Mouse (Mus musculus): ENCODE measurements around the gene St8sia1. TPM values are rescaled to one million over a fixed set of nuclear protein-coding genes. Genes with fewer than 3 reads are reported as not detected.

The St8sia1 gene
- polyA plus RNA-seq, 1 experiment from 2014 or later: 2.4 TPM

DNA sequence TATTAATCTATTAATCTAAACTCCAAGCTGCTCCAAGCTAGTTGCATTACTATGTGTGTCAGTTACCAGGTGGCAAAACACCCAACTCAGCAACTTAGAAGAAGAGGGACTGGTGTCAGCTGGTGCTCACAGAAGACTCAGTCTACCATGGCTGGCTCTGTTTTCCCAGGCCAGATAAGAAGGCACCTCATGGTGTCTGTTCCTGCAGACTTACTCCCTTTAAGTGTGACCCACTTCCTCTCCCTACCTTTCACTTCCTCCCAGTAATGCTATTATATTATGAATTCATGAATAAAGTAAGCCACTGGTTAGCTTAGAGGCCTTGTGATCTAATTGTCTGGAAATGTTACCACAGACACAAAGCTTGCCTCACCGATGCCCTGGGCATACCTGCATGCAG lies 3.2 kb upstream of the St8sia1 start:
- WGBS: 89% methylated on average over 1 of the region's 1 CpGs
- H3K4me1 ChIP-seq (replicated peaks; ENCODE audit: control insufficient read depth, insufficient read depth, low read length): peaks cover 2% of the 10 kb centered on the region; the same call in 1 of the 2 replicates

DNA sequence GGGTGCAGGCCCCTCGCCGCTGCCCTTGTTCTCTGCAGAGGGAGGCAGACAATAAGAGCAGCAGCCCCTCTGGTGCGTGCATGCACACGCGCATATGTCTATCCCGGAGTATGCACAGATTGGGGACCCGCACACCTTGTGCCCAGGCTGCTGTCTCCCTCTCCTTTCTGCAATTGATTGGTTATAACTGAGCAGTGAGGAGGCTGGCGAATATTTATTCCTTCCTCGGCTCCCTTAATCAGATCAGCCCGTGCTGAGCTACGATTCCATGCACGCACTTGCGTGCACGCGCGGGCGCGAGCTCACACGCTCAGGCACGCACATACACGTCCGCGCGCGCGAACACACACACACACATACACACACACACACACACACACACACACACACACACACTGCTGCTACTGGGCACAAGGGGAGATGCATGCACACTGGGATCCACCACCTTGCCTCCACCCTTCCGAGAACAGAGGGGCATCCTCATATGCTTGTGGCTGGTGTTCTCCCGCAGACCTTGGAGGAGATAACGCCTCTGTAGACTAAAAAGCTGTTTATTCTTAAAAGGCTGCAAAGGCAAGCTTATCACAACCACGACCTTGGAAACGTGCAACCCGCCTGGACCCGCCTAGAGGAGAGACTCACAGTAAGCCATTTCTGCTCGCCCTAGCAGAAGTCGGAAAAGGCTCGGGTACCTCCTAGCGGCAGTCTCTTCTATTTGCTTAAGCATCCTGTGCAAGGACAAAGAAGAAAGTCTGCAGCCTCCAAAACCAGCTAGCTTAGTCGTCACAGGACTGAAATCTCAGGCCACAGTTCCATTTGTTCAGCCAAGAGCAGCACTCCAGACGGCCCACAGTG lies 506 bp upstream of the St8sia1 start:
- no peaks in the 10 kb centered on the region; the same call in 1 of the 2 replicates for H3K27me3 ChIP-seq (ENCODE audit: control insufficient read depth, insufficient read depth, low read length)
- ATAC-seq (replicated peaks; ENCODE audit: low FRiP score): peak; percentile 91
- WGBS: under 1% methylated on average over 39 of the region's 39 CpGs
- H3K36me3 ChIP-seq (ENCODE audit: control insufficient read depth, insufficient read depth, low read length): no peaks in the 10 kb centered on the region
- no peaks in the 10 kb centered on the region for H3K9me3 ChIP-seq (ENCODE audit: control insufficient read depth, low read length)
- peak overlapping the region; percentile 58 for H3K4me3 ChIP-seq (ENCODE audit: low read depth, low read length)
- peak overlapping the region; percentile 83 for H3K9ac ChIP-seq (ENCODE audit: low read length)
- H3K4me1 ChIP-seq (replicated peaks; ENCODE audit: control insufficient read depth, insufficient read depth, low read length): peaks cover 4% of the 10 kb centered on the region; the same call in 1 of the 2 replicates
- peak overlapping the region; percentile 89 for H3K4me2 ChIP-seq (ENCODE audit: low read depth, low read length, severe bottlenecking)
- H3K27ac ChIP-seq (ENCODE audit: low read depth, low read length): peak overlapping the region; percentile 66
- DNase-seq (ENCODE audit: low spot score): peak; percentile 85

More for the DNA sequence above, 3.2 kb upstream of the St8sia1 start:
- no peaks in the 10 kb centered on the region; the same call in 1 of the 2 replicates for H3K27me3 ChIP-seq (ENCODE audit: control insufficient read depth, insufficient read depth, low read length)
- no peaks in the 10 kb centered on the region for H3K36me3 ChIP-seq (ENCODE audit: control insufficient read depth, insufficient read depth, low read length)
- no peak for DNase-seq (ENCODE audit: low spot score)
- no peak overlapping the region for H3K4me3 ChIP-seq (ENCODE audit: low read depth, low read length)
- no peak overlapping the region for H3K4me2 ChIP-seq (ENCODE audit: low read depth, low read length, severe bottlenecking)
- H3K9me3 ChIP-seq (ENCODE audit: control insufficient read depth, low read length): no peaks in the 10 kb centered on the region
- no peak overlapping the region for H3K27ac ChIP-seq (ENCODE audit: low read depth, low read length)
- ATAC-seq (replicated peaks; ENCODE audit: low FRiP score): no peak
- H3K9ac ChIP-seq (ENCODE audit: low read length): no peak overlapping the region

DNA sequence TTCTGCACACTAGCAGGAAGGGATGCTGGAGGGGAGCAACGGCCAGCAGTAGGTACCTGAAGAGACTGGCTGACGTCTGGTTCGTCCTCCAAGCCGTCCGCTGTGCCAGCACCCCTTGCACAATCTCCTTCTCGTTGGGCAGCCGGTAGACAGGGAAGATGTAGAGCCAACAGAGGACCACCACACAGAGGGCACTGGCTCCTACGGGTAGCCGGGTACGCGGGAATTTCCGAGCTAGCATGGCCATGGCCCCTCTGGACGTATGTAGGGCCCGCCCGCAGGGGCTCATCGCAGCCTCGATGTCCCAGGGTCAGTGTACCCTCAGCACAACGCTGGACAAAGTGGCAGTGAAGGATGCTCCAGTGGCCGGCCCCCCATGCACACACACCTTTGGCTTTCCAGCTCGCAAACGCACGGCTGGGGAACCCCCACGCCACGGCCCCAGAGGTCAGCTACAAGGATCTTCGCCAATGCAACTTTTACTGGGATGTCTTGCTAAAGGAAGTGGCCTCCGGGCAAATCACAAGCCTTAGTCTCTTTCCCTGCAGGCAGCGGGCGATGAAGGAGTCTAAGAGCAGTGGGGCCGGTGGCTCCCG lies 674 bp downstream of the St8sia1 start:
- Histone ChIP-seq H3K36me3 (ENCODE audit: control insufficient read depth, insufficient read depth, low read length) (no peaks in the 10 kb centered on the region), H3K4me3 (ENCODE audit: low read depth, low read length) (peak overlapping the region; percentile 58), H3K27me3 (ENCODE audit: control insufficient read depth, insufficient read depth, low read length) (no peaks in the 10 kb centered on the region; the same call in 1 of the 2 replicates), H3K27ac (ENCODE audit: low read depth, low read length) (peak overlapping the region; percentile 66; the same call in 1 of the 2 replicates), H3K4me2 (ENCODE audit: low read depth, low read length, severe bottlenecking) (peak overlapping the region; percentile 89), H3K9me3 (ENCODE audit: control insufficient read depth, low read length) (no peaks in the 10 kb centered on the region), H3K9ac (ENCODE audit: low read length) (peak overlapping the region; percentile 83), H3K4me1 (replicated peaks; ENCODE audit: control insufficient read depth, insufficient read depth, low read length) (peaks cover 4% of the 10 kb centered on the region; the same call in 1 of the 2 replicates)
- DNase-seq (ENCODE audit: low spot score) (peak; percentile 57), ATAC-seq (replicated peaks; ENCODE audit: low FRiP score) (peak; percentile 11; the same call in 1 of the 2 replicates)
- 30% methylated on average over 30 of the region's 30 CpGs for WGBS

DNA sequence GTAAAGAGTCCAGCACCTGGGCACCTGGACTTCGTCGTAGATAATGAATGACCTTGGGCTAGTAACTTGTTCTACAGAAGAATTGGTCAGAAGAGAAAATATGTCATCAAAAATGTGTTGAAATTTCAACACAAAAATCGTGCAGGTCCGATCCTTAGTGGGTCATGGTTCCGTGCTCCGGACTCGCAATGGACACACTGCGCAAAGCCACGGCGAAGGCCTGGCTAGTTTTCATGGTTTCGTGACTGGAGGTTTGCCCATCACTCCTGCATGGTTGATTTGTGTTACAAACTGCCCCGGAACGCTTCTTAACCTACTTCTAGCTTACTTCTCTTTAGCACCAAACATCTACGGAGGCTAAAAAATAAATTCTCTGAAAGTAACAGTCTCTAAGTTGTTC lies 1.4 kb downstream of the St8sia1 start:
- DNase-seq (ENCODE audit: low spot score): no peak
- peak overlapping the region; percentile 89; the same call in 1 of the 2 replicates for H3K4me2 ChIP-seq (ENCODE audit: low read depth, low read length, severe bottlenecking)
- peaks cover 4% of the 10 kb centered on the region; the same call in 1 of the 2 replicates for H3K4me1 ChIP-seq (replicated peaks; ENCODE audit: control insufficient read depth, insufficient read depth, low read length)

DNA sequence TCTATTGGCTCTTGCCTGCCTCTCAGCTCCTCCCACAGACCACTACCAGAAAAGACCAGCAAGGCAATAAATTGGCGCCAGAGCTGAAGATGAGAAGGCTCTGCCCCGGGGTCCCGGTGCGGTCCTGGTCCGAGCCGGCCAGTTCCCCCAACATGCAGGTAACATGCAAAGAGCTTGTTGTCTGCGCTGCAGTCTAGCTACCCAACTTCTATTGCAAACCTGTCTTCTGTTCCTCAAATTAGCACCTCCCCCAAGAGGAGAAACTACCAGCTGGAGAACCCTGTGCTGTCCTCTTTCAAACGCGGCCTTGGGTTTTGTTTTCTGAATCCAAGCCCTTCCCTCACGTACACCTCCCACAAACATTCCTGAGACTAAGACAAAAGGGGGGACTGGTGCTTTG lies 1.8 kb downstream of the St8sia1 start:
- 83% methylated on average over 10 of the region's 10 CpGs for WGBS
- H3K9me3 ChIP-seq (ENCODE audit: control insufficient read depth, low read length): no peaks in the 10 kb centered on the region
- 0 out of 2 replicates have a peak overlapping the region, but pooled peaks have one; percentile 4 for H3K4me3 ChIP-seq (ENCODE audit: low read depth, low read length)
- DNase-seq (ENCODE audit: low spot score) (no peak), ATAC-seq (replicated peaks; ENCODE audit: low FRiP score) (no peak)
- H3K27ac ChIP-seq (ENCODE audit: low read depth, low read length): no peak overlapping the region
- no peaks in the 10 kb centered on the region for H3K36me3 ChIP-seq (ENCODE audit: control insufficient read depth, insufficient read depth, low read length)
- no peak overlapping the region for H3K9ac ChIP-seq (ENCODE audit: low read length)
- peaks cover 4% of the 10 kb centered on the region; the same call in 1 of the 2 replicates for H3K4me1 ChIP-seq (replicated peaks; ENCODE audit: control insufficient read depth, insufficient read depth, low read length)
- peak overlapping the region; percentile 21; the same call in 1 of the 2 replicates for H3K4me2 ChIP-seq (ENCODE audit: low read depth, low read length, severe bottlenecking)
- no peaks in the 10 kb centered on the region; the same call in 1 of the 2 replicates for H3K27me3 ChIP-seq (ENCODE audit: control insufficient read depth, insufficient read depth, low read length)

More for the DNA sequence above, 1.4 kb downstream of the St8sia1 start:
- no peak for ATAC-seq (replicated peaks; ENCODE audit: low FRiP score)
- no peaks in the 10 kb centered on the region for H3K36me3 ChIP-seq (ENCODE audit: control insufficient read depth, insufficient read depth, low read length)
- H3K4me3 ChIP-seq (ENCODE audit: low read depth, low read length): 0 out of 2 replicates have a peak overlapping the region, but pooled peaks have one; percentile 4
- H3K27me3 ChIP-seq (ENCODE audit: control insufficient read depth, insufficient read depth, low read length): no peaks in the 10 kb centered on the region; the same call in 1 of the 2 replicates
- WGBS: 93% methylated on average over 14 of the region's 14 CpGs
- no peak overlapping the region for H3K27ac ChIP-seq (ENCODE audit: low read depth, low read length)
- H3K9me3 ChIP-seq (ENCODE audit: control insufficient read depth, low read length): no peaks in the 10 kb centered on the region
- no peak overlapping the region; the same call in 1 of the 2 replicates for H3K9ac ChIP-seq (ENCODE audit: low read length)

DNA sequence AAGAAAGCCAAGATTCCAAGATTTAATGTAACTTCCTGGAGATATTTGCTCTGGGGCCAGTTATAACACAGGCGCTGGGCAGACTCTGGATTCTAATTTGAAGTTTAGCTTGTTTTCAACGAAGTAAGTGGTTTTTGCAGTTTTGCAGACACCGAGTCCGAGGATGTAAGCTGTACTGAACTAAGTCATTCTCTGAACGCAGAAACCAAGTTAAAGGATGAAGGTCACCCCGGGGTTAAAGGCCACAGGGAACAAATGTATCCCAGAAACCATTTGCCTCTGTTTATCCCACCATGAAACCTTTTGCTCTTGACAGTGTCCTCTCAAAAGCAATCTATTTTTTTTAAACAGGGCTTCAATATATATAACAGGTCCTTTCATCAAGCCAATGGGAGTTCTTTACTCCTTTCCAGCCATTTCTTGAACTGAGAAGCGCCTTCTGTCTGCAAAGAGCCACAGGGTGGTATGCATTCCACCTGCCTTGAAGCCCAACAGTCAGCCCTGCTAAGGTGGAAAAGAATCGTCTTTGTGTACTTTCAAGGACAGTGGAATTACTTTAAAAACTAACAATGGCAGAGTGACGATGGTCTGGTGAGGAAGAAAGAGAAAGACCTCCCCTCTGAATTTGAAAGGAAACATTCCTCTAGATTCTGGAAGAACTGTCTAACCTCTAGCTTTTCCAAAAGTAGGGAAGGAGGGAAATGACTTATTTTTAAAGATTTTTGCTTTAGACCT lies 2.4 kb downstream of the St8sia1 start:
- H3K9ac ChIP-seq (ENCODE audit: low read length): no peak overlapping the region

DNA sequence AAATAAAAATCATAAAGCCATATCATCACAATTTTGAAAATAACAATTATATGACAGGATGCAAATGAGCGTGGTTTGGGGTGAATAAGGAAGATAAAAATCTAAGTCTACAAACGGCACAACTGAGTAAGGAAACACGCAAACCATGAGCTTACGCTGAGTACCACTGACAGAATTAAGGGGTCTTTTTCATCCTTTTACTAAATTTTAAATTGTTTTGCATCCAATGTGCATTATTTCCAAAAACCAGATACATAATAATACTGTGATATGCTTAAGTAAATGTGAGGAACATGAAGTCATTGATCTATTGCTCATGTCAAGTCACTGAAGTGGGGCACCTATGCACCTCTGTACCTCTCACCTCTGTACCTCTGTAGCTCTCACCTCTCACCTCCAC lies 7.7 kb downstream of the St8sia1 start:
- no peaks in the 10 kb centered on the region for H3K27me3 ChIP-seq (ENCODE audit: control insufficient read depth, insufficient read depth, low read length)
- H3K9me3 ChIP-seq (ENCODE audit: control insufficient read depth, low read length): no peaks in the 10 kb centered on the region
- H3K27ac ChIP-seq (ENCODE audit: low read depth, low read length): no peak overlapping the region
- 91% methylated on average over 4 of the region's 4 CpGs for WGBS
- no peak overlapping the region for H3K9ac ChIP-seq (ENCODE audit: low read length)
- ATAC-seq (replicated peaks; ENCODE audit: low FRiP score) (no peak), DNase-seq (ENCODE audit: low spot score) (no peak)
- no peak overlapping the region for H3K4me2 ChIP-seq (ENCODE audit: low read depth, low read length, severe bottlenecking)
- H3K36me3 ChIP-seq (ENCODE audit: control insufficient read depth, insufficient read depth, low read length): no peaks in the 10 kb centered on the region
- no peaks in the 10 kb centered on the region for H3K4me1 ChIP-seq (replicated peaks; ENCODE audit: control insufficient read depth, insufficient read depth, low read length)
- H3K4me3 ChIP-seq (ENCODE audit: low read depth, low read length): no peak overlapping the region

More for the DNA sequence above, 2.4 kb downstream of the St8sia1 start:
- ATAC-seq (replicated peaks; ENCODE audit: low FRiP score): no peak
- Histone ChIP-seq H3K4me3 (ENCODE audit: low read depth, low read length) (0 out of 2 replicates have a peak overlapping the region, but pooled peaks have one; percentile 4), H3K4me1 (replicated peaks; ENCODE audit: control insufficient read depth, insufficient read depth, low read length) (peaks cover 4% of the 10 kb centered on the region; the same call in 1 of the 2 replicates), H3K36me3 (ENCODE audit: control insufficient read depth, insufficient read depth, low read length) (no peaks in the 10 kb centered on the region), H3K27me3 (ENCODE audit: control insufficient read depth, insufficient read depth, low read length) (no peaks in the 10 kb centered on the region; the same call in 1 of the 2 replicates), H3K4me2 (ENCODE audit: low read depth, low read length, severe bottlenecking) (peak overlapping the region; percentile 21; the same call in 1 of the 2 replicates), H3K9me3 (ENCODE audit: control insufficient read depth, low read length) (no peaks in the 10 kb centered on the region), H3K27ac (ENCODE audit: low read depth, low read length) (no peak overlapping the region)
- no peak for DNase-seq (ENCODE audit: low spot score)
- WGBS: 85% methylated on average over 9 of the region's 9 CpGs

DNA sequence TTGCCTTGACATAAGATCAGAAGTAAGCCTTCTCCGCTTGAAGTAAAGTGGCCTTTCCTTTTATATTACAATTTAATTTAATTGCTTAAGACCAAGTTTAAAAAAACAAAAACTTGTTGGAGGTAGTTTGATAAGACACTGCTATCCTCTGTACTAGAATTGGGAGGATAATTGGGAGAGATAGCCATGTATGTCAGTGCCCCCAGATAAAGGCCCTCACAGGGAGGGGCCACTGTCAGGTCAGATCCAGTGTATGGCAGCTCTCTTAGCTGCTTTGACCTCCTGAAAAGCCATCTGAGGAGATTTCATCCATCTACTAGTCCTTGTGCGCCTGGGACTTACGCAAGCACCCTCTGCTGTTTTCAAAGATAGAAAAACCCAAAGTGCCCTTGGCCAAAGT lies 9.0 kb downstream of the St8sia1 start:
- ATAC-seq (replicated peaks; ENCODE audit: low FRiP score) (no peak), DNase-seq (ENCODE audit: low spot score) (no peak)
- Histone ChIP-seq H3K27me3 (ENCODE audit: control insufficient read depth, insufficient read depth, low read length) (no peaks in the 10 kb centered on the region), H3K4me1 (replicated peaks; ENCODE audit: control insufficient read depth, insufficient read depth, low read length) (no peaks in the 10 kb centered on the region), H3K9me3 (ENCODE audit: control insufficient read depth, low read length) (no peaks in the 10 kb centered on the region), H3K27ac (ENCODE audit: low read depth, low read length) (no peak overlapping the region), H3K4me2 (ENCODE audit: low read depth, low read length, severe bottlenecking) (no peak overlapping the region), H3K36me3 (ENCODE audit: control insufficient read depth, insufficient read depth, low read length) (no peaks in the 10 kb centered on the region), H3K9ac (ENCODE audit: low read length) (no peak overlapping the region), H3K4me3 (ENCODE audit: low read depth, low read length) (no peak overlapping the region)
- 92% methylated on average over 3 of the region's 3 CpGs for WGBS

All from forebrain, embryonic 11.5 days (tissue).